Mouse (Mus musculus): ENCODE measurements around the gene Gm28042. TPM values are rescaled to one million over a fixed set of nuclear protein-coding genes. Genes with fewer than 3 reads are reported as not detected.

The Gm28042 gene
- polyA plus RNA-seq, 1 experiment from 2014 or later: 2.5 TPM

- no peak overlapping the region for H3K4me2 ChIP-seq (ENCODE audit: low read depth, low read length)
- H3K27ac ChIP-seq (replicated peaks; ENCODE audit: low read depth, low read length): no peak overlapping the region
- ATAC-seq (ENCODE audit: low read depth): peak; percentile 76
- no peaks in the 10 kb centered on the region for H3K9me3 ChIP-seq (ENCODE audit: control insufficient read depth, low read length)
- H3K4me1 ChIP-seq (ENCODE audit: control insufficient read depth, insufficient read depth, low read length): peaks cover 32% of the 10 kb centered on the region
- no peak overlapping the region for H3K4me3 ChIP-seq (ENCODE audit: low read depth, low read length)
- WGBS: 56% methylated on average over 2 of the region's 2 CpGs
- no peak overlapping the region for H3K9ac ChIP-seq (ENCODE audit: low read depth, low read length)
- no peaks in the 10 kb centered on the region for H3K27me3 ChIP-seq (replicated peaks; ENCODE audit: control insufficient read depth, insufficient read depth, low read length)
- no peaks in the 10 kb centered on the region; the same call in 1 of the 2 replicates for H3K36me3 ChIP-seq (ENCODE audit: control insufficient read depth, insufficient read depth, low read length)
- peak; percentile 59 for DNase-seq (ENCODE audit: low spot score)
Measured at GRCm38 (mm10) chr2:119992349-119992748, 34.9 kb upstream of the Gm28042 start.

GRCm38 (mm10) chr2:119993515-119993914, 33.8 kb upstream of the Gm28042 start:
- no peak overlapping the region for H3K4me3 ChIP-seq (ENCODE audit: low read depth, low read length)
- 46% methylated on average over 2 of the region's 2 CpGs for WGBS
- H3K36me3 ChIP-seq (ENCODE audit: control insufficient read depth, insufficient read depth, low read length): peaks cover 3% of the 10 kb centered on the region
- H3K27me3 ChIP-seq (replicated peaks; ENCODE audit: control insufficient read depth, insufficient read depth, low read length): no peaks in the 10 kb centered on the region
- no peaks in the 10 kb centered on the region for H3K9me3 ChIP-seq (ENCODE audit: control insufficient read depth, low read length)
- no peak overlapping the region for H3K27ac ChIP-seq (replicated peaks; ENCODE audit: low read depth, low read length)
- H3K4me1 ChIP-seq (ENCODE audit: control insufficient read depth, insufficient read depth, low read length): peaks cover 34% of the 10 kb centered on the region
- H3K9ac ChIP-seq (ENCODE audit: low read depth, low read length): no peak overlapping the region
- DNase-seq (ENCODE audit: low spot score) (no peak), ATAC-seq (ENCODE audit: low read depth) (no peak)
- H3K4me2 ChIP-seq (ENCODE audit: low read depth, low read length): no peak overlapping the region

GRCm38 (mm10) chr2:119994839-119995238, 32.5 kb upstream of the Gm28042 start:
- no peaks in the 10 kb centered on the region for H3K27me3 ChIP-seq (replicated peaks; ENCODE audit: control insufficient read depth, insufficient read depth, low read length)
- no peak for ATAC-seq (ENCODE audit: low read depth)
- H3K4me1 ChIP-seq (ENCODE audit: control insufficient read depth, insufficient read depth, low read length): peaks cover 29% of the 10 kb centered on the region
- no peak overlapping the region for H3K4me2 ChIP-seq (ENCODE audit: low read depth, low read length)
- H3K9ac ChIP-seq (ENCODE audit: low read depth, low read length): peak overlapping the region; percentile 41; the same call in 1 of the 2 replicates
- no peak for DNase-seq (ENCODE audit: low spot score)
- H3K36me3 ChIP-seq (ENCODE audit: control insufficient read depth, insufficient read depth, low read length): peaks cover 16% of the 10 kb centered on the region
- WGBS: 86% methylated on average over 6 of the region's 6 CpGs
- H3K4me3 ChIP-seq (ENCODE audit: low read depth, low read length): no peak overlapping the region
- peak overlapping the region; percentile 91 for H3K27ac ChIP-seq (replicated peaks; ENCODE audit: low read depth, low read length)
- H3K9me3 ChIP-seq (ENCODE audit: control insufficient read depth, low read length): no peaks in the 10 kb centered on the region

- no peaks in the 10 kb centered on the region for H3K27me3 ChIP-seq (replicated peaks; ENCODE audit: control insufficient read depth, insufficient read depth, low read length)
- peak overlapping the region; percentile 19; the same call in 1 of the 2 replicates for H3K4me2 ChIP-seq (ENCODE audit: low read depth, low read length)
- ATAC-seq (ENCODE audit: low read depth) (peak; percentile 81), DNase-seq (ENCODE audit: low spot score) (peak; percentile 91)
- H3K9ac ChIP-seq (ENCODE audit: low read depth, low read length): peak overlapping the region; percentile 41; the same call in 1 of the 2 replicates
- WGBS: 22% methylated on average over 9 of the region's 9 CpGs
- no peaks in the 10 kb centered on the region for H3K9me3 ChIP-seq (ENCODE audit: control insufficient read depth, low read length)
- H3K4me3 ChIP-seq (ENCODE audit: low read depth, low read length): no peak overlapping the region
- H3K27ac ChIP-seq (replicated peaks; ENCODE audit: low read depth, low read length): peak overlapping the region; percentile 91
- H3K4me1 ChIP-seq (ENCODE audit: control insufficient read depth, insufficient read depth, low read length): peaks cover 29% of the 10 kb centered on the region
- H3K36me3 ChIP-seq (ENCODE audit: control insufficient read depth, insufficient read depth, low read length): peaks cover 17% of the 10 kb centered on the region
Measured at GRCm38 (mm10) chr2:119995391-119996281, 31.7 kb upstream of the Gm28042 start.

- peak overlapping the region; percentile 91 for H3K27ac ChIP-seq (replicated peaks; ENCODE audit: low read depth, low read length)
Measured at GRCm38 (mm10) chr2:119997354-119997753, 29.9 kb upstream of the Gm28042 start.

GRCm38 (mm10) chr2:119999731-120000130, 27.6 kb upstream of the Gm28042 start:
- ATAC-seq (ENCODE audit: low read depth): no peak
- no peak overlapping the region for H3K4me3 ChIP-seq (ENCODE audit: low read depth, low read length)
- 92% methylated on average over 2 of the region's 2 CpGs for WGBS

More at GRCm38 (mm10) chr2:119997354-119997753, 29.9 kb upstream of the Gm28042 start:
- DNase-seq (ENCODE audit: low spot score) (no peak), ATAC-seq (ENCODE audit: low read depth) (no peak)
- no peaks in the 10 kb centered on the region for H3K27me3 ChIP-seq (replicated peaks; ENCODE audit: control insufficient read depth, insufficient read depth, low read length)
- H3K36me3 ChIP-seq (ENCODE audit: control insufficient read depth, insufficient read depth, low read length): peaks cover 20% of the 10 kb centered on the region
- H3K4me1 ChIP-seq (ENCODE audit: control insufficient read depth, insufficient read depth, low read length): peaks cover 33% of the 10 kb centered on the region
- WGBS: 83% methylated on average over 4 of the region's 4 CpGs
- H3K4me2 ChIP-seq (ENCODE audit: low read depth, low read length): no peak overlapping the region
- H3K9me3 ChIP-seq (ENCODE audit: control insufficient read depth, low read length): no peaks in the 10 kb centered on the region
- no peak overlapping the region for H3K9ac ChIP-seq (ENCODE audit: low read depth, low read length)
- H3K4me3 ChIP-seq (ENCODE audit: low read depth, low read length): no peak overlapping the region

GRCm38 (mm10) chr2:120000882-120001584, 26.3 kb upstream of the Gm28042 start:
- Histone ChIP-seq H3K27ac (replicated peaks; ENCODE audit: low read depth, low read length) (no peak overlapping the region; the same call in 1 of the 2 replicates), H3K9ac (ENCODE audit: low read depth, low read length) (no peak overlapping the region), H3K36me3 (ENCODE audit: control insufficient read depth, insufficient read depth, low read length) (peaks cover 30% of the 10 kb centered on the region), H3K4me3 (ENCODE audit: low read depth, low read length) (no peak overlapping the region), H3K27me3 (replicated peaks; ENCODE audit: control insufficient read depth, insufficient read depth, low read length) (no peaks in the 10 kb centered on the region), H3K4me2 (ENCODE audit: low read depth, low read length) (no peak overlapping the region), H3K9me3 (ENCODE audit: control insufficient read depth, low read length) (no peaks in the 10 kb centered on the region), H3K4me1 (ENCODE audit: control insufficient read depth, insufficient read depth, low read length) (peaks cover 20% of the 10 kb centered on the region)
- ATAC-seq (ENCODE audit: low read depth) (no peak), DNase-seq (ENCODE audit: low spot score) (peak; percentile 5)
- WGBS: 55% methylated on average over 3 of the region's 3 CpGs

More at GRCm38 (mm10) chr2:119999731-120000130, 27.6 kb upstream of the Gm28042 start:
- DNase-seq (ENCODE audit: low spot score): no peak
- Histone ChIP-seq H3K9ac (ENCODE audit: low read depth, low read length) (no peak overlapping the region), H3K36me3 (ENCODE audit: control insufficient read depth, insufficient read depth, low read length) (peaks cover 29% of the 10 kb centered on the region), H3K4me1 (ENCODE audit: control insufficient read depth, insufficient read depth, low read length) (peaks cover 30% of the 10 kb centered on the region), H3K4me2 (ENCODE audit: low read depth, low read length) (no peak overlapping the region), H3K27ac (replicated peaks; ENCODE audit: low read depth, low read length) (no peak overlapping the region), H3K27me3 (replicated peaks; ENCODE audit: control insufficient read depth, insufficient read depth, low read length) (no peaks in the 10 kb centered on the region), H3K9me3 (ENCODE audit: control insufficient read depth, low read length) (no peaks in the 10 kb centered on the region)

- Histone ChIP-seq H3K27ac (replicated peaks; ENCODE audit: low read depth, low read length) (no peak overlapping the region), H3K36me3 (ENCODE audit: control insufficient read depth, insufficient read depth, low read length) (peaks cover 30% of the 10 kb centered on the region), H3K9ac (ENCODE audit: low read depth, low read length) (no peak overlapping the region), H3K4me1 (ENCODE audit: control insufficient read depth, insufficient read depth, low read length) (peaks cover 11% of the 10 kb centered on the region), H3K9me3 (ENCODE audit: control insufficient read depth, low read length) (no peaks in the 10 kb centered on the region), H3K4me2 (ENCODE audit: low read depth, low read length) (no peak overlapping the region), H3K27me3 (replicated peaks; ENCODE audit: control insufficient read depth, insufficient read depth, low read length) (no peaks in the 10 kb centered on the region), H3K4me3 (ENCODE audit: low read depth, low read length) (no peak overlapping the region)
- ATAC-seq (ENCODE audit: low read depth): no peak
- 72% methylated on average over 4 of the region's 4 CpGs for WGBS
- DNase-seq (ENCODE audit: low spot score): no peak
Measured at GRCm38 (mm10) chr2:120001956-120002355, 25.3 kb upstream of the Gm28042 start.
